Mouse (Mus musculus) brain, embryonic 18.5 days (tissue): Measurements from ENCODE around the gene Fbxw4.
"Not testable (repeated sequence)": the region's sequence is repeated elsewhere in the genome, so short reads cannot be mapped to it uniquely, and the experiment has no call there.

Experiments
- DNase-seq: peaks from one replicate; pipeline ENCODE4 v3.0.0-alpha.2; 2012; ENCODE audit warnings: low read depth, low spot score

The Fbxw4 gene

GRCm38 (mm10) chr19:45656810-45657595 lies 3.1 kb downstream of the Fbxw4 start:
- DNase-seq = no peak

GRCm38 (mm10) chr19:45655870-45656269 lies 4.2 kb downstream of the Fbxw4 start:
- no peak for DNase-seq

- DNase-seq = no peak
Measured at GRCm38 (mm10) chr19:45653986-45654385, 6.1 kb downstream of the Fbxw4 start.

GRCm38 (mm10) chr19:45652286-45652988 lies 7.7 kb downstream of the Fbxw4 start:
- DNase-seq = no peak

- DNase-seq = no peak
Measured at GRCm38 (mm10) chr19:45651524-45651923, 8.6 kb downstream of the Fbxw4 start.

GRCm38 (mm10) chr19:45649776-45650175 lies 10.3 kb downstream of the Fbxw4 start:
- DNase-seq = no peak

GRCm38 (mm10) chr19:45648469-45648868 lies 11.6 kb downstream of the Fbxw4 start:
- DNase-seq = not testable (repeated sequence)

GRCm38 (mm10) chr19:45646866-45647265 lies 13.2 kb downstream of the Fbxw4 start:
- DNase-seq = no peak

GRCm38 (mm10) chr19:45640691-45641090 lies 19.4 kb downstream of the Fbxw4 start:
- DNase-seq = no peak

GRCm38 (mm10) chr19:45635960-45636359 lies 24.2 kb downstream of the Fbxw4 start:
- no peak for DNase-seq

GRCm38 (mm10) chr19:45631584-45631983 lies 28.5 kb downstream of the Fbxw4 start:
- DNase-seq = no peak

GRCm38 (mm10) chr19:45630953-45631352 lies 29.2 kb downstream of the Fbxw4 start:
- DNase-seq = no peak

- no peak for DNase-seq
Measured at GRCm38 (mm10) chr19:45629219-45629618, 30.9 kb downstream of the Fbxw4 start.

GRCm38 (mm10) chr19:45628649-45629048 lies 31.5 kb downstream of the Fbxw4 start:
- DNase-seq = no peak

GRCm38 (mm10) chr19:45627036-45627435 lies 33.1 kb downstream of the Fbxw4 start:
- DNase-seq = no peak

GRCm38 (mm10) chr19:45623710-45624109 lies 36.4 kb downstream of the Fbxw4 start:
- no peak for DNase-seq

- DNase-seq = no peak
Measured at GRCm38 (mm10) chr19:45622144-45622543, 38.0 kb downstream of the Fbxw4 start.

GRCm38 (mm10) chr19:45621061-45621460 lies 39.1 kb downstream of the Fbxw4 start:
- DNase-seq = no peak

GRCm38 (mm10) chr19:45619744-45620501 lies 40.2 kb downstream of the Fbxw4 start:
- no peak for DNase-seq

- DNase-seq = no peak
Measured at GRCm38 (mm10) chr19:45618184-45618583, 41.9 kb downstream of the Fbxw4 start.

GRCm38 (mm10) chr19:45616735-45617134 lies 43.4 kb downstream of the Fbxw4 start:
- DNase-seq = no peak

- no peak for DNase-seq
Measured at GRCm38 (mm10) chr19:45616214-45616518, 43.9 kb downstream of the Fbxw4 start.
